16 mouse cellular contexts compared by ENCODE assay signal in genomic region chr11:98730727-98731126, GRCm38 (mm10). TPM values are rescaled to one million over a fixed set of nuclear protein-coding genes. Genes with fewer than 3 reads are reported as not detected.
A peak's percentile ranks its signal among the peaks of the same experiment; 100 is the strongest.
DNase-seq lines count a peak whose midpoint lies in the region; ATAC-seq and TF ChIP-seq lines count a peak whose summit lies in the region.
"Had no signal": no experiment of that assay in that cellular context is flagged by ENCODE, and none has a peak within 500 bp of the region (broad histone marks: within the 10 kb centered on the region; RNA-seq: fewer than 3 reads in every experiment).

No protein-coding gene starts in this region.

- H3K36me3 ChIP-seq in embryonic facial prominence, embryonic 12.5 days, result peaks cover 21% of the 10 kb centered on the region; the same call in 1 of the 2 replicates
- H3K36me3 ChIP-seq in embryonic facial prominence, embryonic 10.5 days (replicated peaks), result peaks cover 22% of the 10 kb centered on the region
- H3K36me3 ChIP-seq in hindbrain, postnatal 0 days (ENCODE audit: insufficient read depth, low read length), result peaks cover 16% of the 10 kb centered on the region
- peaks cover 18% of the 10 kb centered on the region for H3K36me3 ChIP-seq in hindbrain, embryonic 14.5 days (replicated peaks; ENCODE audit: control insufficient read depth, insufficient read depth)
- peaks cover 9% of the 10 kb centered on the region for H3K36me3 ChIP-seq in midbrain, embryonic 14.5 days (ENCODE audit: control insufficient read depth, insufficient read depth, low read length)
- peaks cover 23% of the 10 kb centered on the region for H3K36me3 ChIP-seq in midbrain, embryonic 10.5 days
- H3K36me3 ChIP-seq in thymus, adult 2 months (ENCODE audit: control insufficient read depth, insufficient read depth, low read length), result 0 out of 2 replicates have a peak, but pooled peaks cover 5% of the 10 kb centered on the region

- TF ChIP-seq POLR2A in thymus, adult 2 months (IDR thresholded peaks at IDR 0.05; ENCODE audit: control insufficient read depth, extremely low read depth, insufficient read depth, low read length, poor library complexity), result no peak

- no peak overlapping the region for H3K4me2 ChIP-seq in embryonic facial prominence, embryonic 12.5 days (replicated peaks)
- H3K4me2 ChIP-seq in hindbrain, postnatal 0 days (ENCODE audit: low read depth, low read length), result no peak overlapping the region
- H3K4me2 ChIP-seq in hindbrain, embryonic 14.5 days (replicated peaks), result no peak overlapping the region
- no peak overlapping the region for H3K4me2 ChIP-seq in midbrain, embryonic 14.5 days (ENCODE audit: low read length)
- H3K4me2 ChIP-seq: liver, embryonic 12.5 days had no signal

- no peaks in the 10 kb centered on the region for H3K27me3 ChIP-seq in embryonic facial prominence, embryonic 12.5 days
- H3K27me3 ChIP-seq in embryonic facial prominence, embryonic 10.5 days (replicated peaks; ENCODE audit: low read depth, poor library complexity, severe bottlenecking), result no peaks in the 10 kb centered on the region
- H3K27me3 ChIP-seq in hindbrain, postnatal 0 days (ENCODE audit: insufficient read depth, low read length), result no peaks in the 10 kb centered on the region
- no peaks in the 10 kb centered on the region for H3K27me3 ChIP-seq in hindbrain, embryonic 14.5 days (ENCODE audit: control insufficient read depth, insufficient read depth, low read length)
- no peaks in the 10 kb centered on the region for H3K27me3 ChIP-seq in midbrain, embryonic 14.5 days (ENCODE audit: control insufficient read depth, insufficient read depth, low read length)
- no peaks in the 10 kb centered on the region for H3K27me3 ChIP-seq in midbrain, embryonic 10.5 days (ENCODE audit: low read depth, poor library complexity, severe bottlenecking)
- no peaks in the 10 kb centered on the region for H3K27me3 ChIP-seq in thymus, adult 2 months (ENCODE audit: control insufficient read depth, insufficient read depth, low read length)

- 0 out of 2 replicates have a peak overlapping the region, but pooled peaks have one; percentile 23 for H3K27ac ChIP-seq in embryonic facial prominence, embryonic 12.5 days
- H3K27ac ChIP-seq in embryonic facial prominence, embryonic 10.5 days (replicated peaks), result no peak overlapping the region
- peak overlapping the region; percentile 22; the same call in 1 of the 2 replicates for H3K27ac ChIP-seq in hindbrain, postnatal 0 days
- H3K27ac ChIP-seq in hindbrain, embryonic 14.5 days, result no peak overlapping the region
- H3K27ac ChIP-seq in midbrain, embryonic 14.5 days (replicated peaks; ENCODE audit: low read depth, low read length), result peak overlapping the region; percentile 6
- H3K27ac ChIP-seq in midbrain, embryonic 10.5 days (replicated peaks), result no peak overlapping the region
- H3K27ac ChIP-seq in thymus, adult 2 months (ENCODE audit: control insufficient read depth, insufficient read depth, low read length), result no peak overlapping the region
- H3K27ac ChIP-seq: liver, embryonic 12.5 days had no signal

- no peak for DNase-seq in embryonic facial prominence, embryonic 10.5 days (ENCODE audit: low spot score)
- no peak for DNase-seq in hindbrain, postnatal 0 days (ENCODE audit: low spot score)
- no peak for DNase-seq in hindbrain, embryonic 14.5 days (ENCODE audit: low spot score)
- no peak for DNase-seq in midbrain, embryonic 14.5 days
- DNase-seq in midbrain, embryonic 10.5 days (ENCODE audit: low spot score), result no peak
- no peak for DNase-seq in urinary bladder, postnatal 10 days (ENCODE audit: low spot score)
- no peak for DNase-seq in thymus, adult 2 months
- DNase-seq: kidney, adult 11 months; spleen, adult 18-20 months had no signal

- ATAC-seq in embryonic facial prominence, embryonic 12.5 days (ENCODE audit: insufficient number of reproducible peaks, insufficient read depth, low FRiP score, low TSS enrichment), result no peak
- ATAC-seq in hindbrain, postnatal 0 days, result 0 out of 2 replicates have a peak, but pooled peaks have one; percentile 20
- ATAC-seq in hindbrain, embryonic 14.5 days (ENCODE audit: low FRiP score), result no peak
- ATAC-seq in midbrain, embryonic 14.5 days (ENCODE audit: low FRiP score, low TSS enrichment), result no peak
- ATAC-seq: liver, embryonic 12.5 days had no signal

- H3K9ac ChIP-seq in embryonic facial prominence, embryonic 12.5 days, result no peak overlapping the region
- H3K9ac ChIP-seq in hindbrain, postnatal 0 days (replicated peaks; ENCODE audit: low read length), result no peak overlapping the region
- no peak overlapping the region for H3K9ac ChIP-seq in hindbrain, embryonic 14.5 days
- H3K9ac ChIP-seq in midbrain, embryonic 14.5 days (replicated peaks; ENCODE audit: low read length), result no peak overlapping the region
- H3K9ac ChIP-seq: liver, embryonic 12.5 days had no signal

- H3K4me3 ChIP-seq in embryonic facial prominence, embryonic 12.5 days, result no peak overlapping the region
- H3K4me3 ChIP-seq in embryonic facial prominence, embryonic 10.5 days, result no peak overlapping the region
- no peak overlapping the region for H3K4me3 ChIP-seq in hindbrain, postnatal 0 days (ENCODE audit: low read length)
- H3K4me3 ChIP-seq in hindbrain, embryonic 14.5 days (replicated peaks; ENCODE audit: low read length), result no peak overlapping the region
- no peak overlapping the region for H3K4me3 ChIP-seq in midbrain, embryonic 14.5 days (replicated peaks; ENCODE audit: low read depth, low read length)
- no peak overlapping the region for H3K4me3 ChIP-seq in midbrain, embryonic 10.5 days
- H3K4me3 ChIP-seq in thymus, adult 2 months (ENCODE audit: control insufficient read depth, insufficient read depth, low read length), result no peak overlapping the region
- H3K4me3 ChIP-seq: liver, embryonic 12.5 days had no signal

- peaks cover 6% of the 10 kb centered on the region; the same call in 1 of the 2 replicates for H3K4me1 ChIP-seq in embryonic facial prominence, embryonic 12.5 days
- H3K4me1 ChIP-seq in embryonic facial prominence, embryonic 10.5 days, result peaks cover 11% of the 10 kb centered on the region
- peaks cover 4% of the 10 kb centered on the region for H3K4me1 ChIP-seq in hindbrain, postnatal 0 days (ENCODE audit: insufficient read depth, low read length)
- H3K4me1 ChIP-seq in hindbrain, embryonic 14.5 days (replicated peaks; ENCODE audit: control insufficient read depth, insufficient read depth, low read length), result peaks cover 8% of the 10 kb centered on the region
- 0 out of 2 replicates have a peak, but pooled peaks cover 11% of the 10 kb centered on the region for H3K4me1 ChIP-seq in midbrain, embryonic 14.5 days (ENCODE audit: control insufficient read depth, insufficient read depth, low read length)
- H3K4me1 ChIP-seq in midbrain, embryonic 10.5 days, result peaks cover 10% of the 10 kb centered on the region
- peaks cover 5% of the 10 kb centered on the region for H3K4me1 ChIP-seq in thymus, adult 2 months (replicated peaks; ENCODE audit: control insufficient read depth, insufficient read depth, low read length)

- H3K9me3 ChIP-seq in embryonic facial prominence, embryonic 12.5 days, result no peaks in the 10 kb centered on the region
- peaks cover 10% of the 10 kb centered on the region; the same call in 1 of the 2 replicates for H3K9me3 ChIP-seq in embryonic facial prominence, embryonic 10.5 days
- no peaks in the 10 kb centered on the region for H3K9me3 ChIP-seq in hindbrain, postnatal 0 days (ENCODE audit: low read length)
- no peaks in the 10 kb centered on the region for H3K9me3 ChIP-seq in hindbrain, embryonic 14.5 days (ENCODE audit: control insufficient read depth, low read length)
- H3K9me3 ChIP-seq in midbrain, embryonic 14.5 days (ENCODE audit: control insufficient read depth, low read length), result no peaks in the 10 kb centered on the region
- H3K9me3 ChIP-seq in midbrain, embryonic 10.5 days (replicated peaks), result peaks cover 6% of the 10 kb centered on the region; the same call in 1 of the 2 replicates

- 66% methylated on average over 4 of the region's 4 CpGs for WGBS in embryonic facial prominence, embryonic 12.5 days
- WGBS in embryonic facial prominence, embryonic 10.5 days, result 67% methylated on average over 4 of the region's 4 CpGs
- 51% methylated on average over 4 of the region's 4 CpGs for WGBS in hindbrain, postnatal 0 days
- 60% methylated on average over 4 of the region's 4 CpGs for WGBS in hindbrain, embryonic 14.5 days
- WGBS in midbrain, embryonic 14.5 days, result 66% methylated on average over 4 of the region's 4 CpGs
- WGBS in midbrain, embryonic 10.5 days, result 79% methylated on average over 4 of the region's 4 CpGs
- WGBS in thymus, adult 2 months, result 87% methylated on average over 4 of the region's 4 CpGs

- no peak for TF ChIP-seq CTCF in hindbrain, postnatal 0 days (IDR thresholded peaks at IDR 0.05; ENCODE audit: low read depth)
- TF ChIP-seq CTCF in thymus, adult 2 months (IDR thresholded peaks at IDR 0.05; ENCODE audit: borderline replicate concordance, control insufficient read depth, extremely low read depth, insufficient read depth, low read length, poor library complexity), result no peak

RNA-seq across cellular contexts. Expression of gene Med24, which starts 1.5 kb away (rescaled TPM):
- 70.4 and 73.6 TPM in 2 replicates for polyA plus RNA-seq in embryonic facial prominence, embryonic 12.5 days (2016; fragmentation: Nextera tagmentation; extraction: Ambion mirVana)
- polyA plus RNA-seq in embryonic facial prominence, embryonic 10.5 days (2016; fragmentation: Nextera tagmentation; extraction: Ambion mirVana), result 73.9 and 78.1 TPM in 2 replicates
- total RNA-seq in hindbrain, postnatal 0 days (2014; rRNA removed), result 63.2 and 88.6 TPM in 2 replicates
- polyA plus RNA-seq in hindbrain, postnatal 0 days (2015; fragmentation: Nextera tagmentation; extraction: Ambion mirVana), result 47.1 and 48.3 TPM in 2 replicates
- polyA plus RNA-seq in hindbrain, embryonic 14.5 days (2014; fragmentation: Nextera tagmentation; extraction: Ambion mirVana), result 58.4 and 62.7 TPM in 2 replicates
- 65.7 and 81.1 TPM in 2 replicates for polyA plus RNA-seq in midbrain, embryonic 14.5 days (2014; fragmentation: Nextera tagmentation; extraction: Ambion mirVana)
- polyA plus RNA-seq in midbrain, embryonic 10.5 days (2016; fragmentation: Nextera tagmentation; extraction: Ambion mirVana), result 74.1 and 82.2 TPM in 2 replicates
- polyA plus RNA-seq in thymus, adult 2 months (2012; rRNA removed), result 179 and 196 TPM in 2 replicates

RNA-seq across cellular contexts. Expression of gene Thra, which starts 9.7 kb away (rescaled TPM):
- polyA plus RNA-seq in embryonic facial prominence, embryonic 12.5 days (2016; fragmentation: Nextera tagmentation; extraction: Ambion mirVana), result 29.1 and 34.3 TPM in 2 replicates
- polyA plus RNA-seq in embryonic facial prominence, embryonic 10.5 days (2016; fragmentation: Nextera tagmentation; extraction: Ambion mirVana), result 8.8 and 9.1 TPM in 2 replicates
- 725 and 812 TPM in 2 replicates for total RNA-seq in hindbrain, postnatal 0 days (2014; rRNA removed)
- polyA plus RNA-seq in hindbrain, postnatal 0 days (2015; fragmentation: Nextera tagmentation; extraction: Ambion mirVana), result 160 TPM in 2 replicates
- polyA plus RNA-seq in hindbrain, embryonic 14.5 days (2014; fragmentation: Nextera tagmentation; extraction: Ambion mirVana), result 165 and 181 TPM in 2 replicates
- 175 and 194 TPM in 2 replicates for polyA plus RNA-seq in midbrain, embryonic 14.5 days (2014; fragmentation: Nextera tagmentation; extraction: Ambion mirVana)
- polyA plus RNA-seq in midbrain, embryonic 10.5 days (2016; fragmentation: Nextera tagmentation; extraction: Ambion mirVana), result 9.5 and 15.6 TPM in 2 replicates
- 36.8 and 41.5 TPM in 2 replicates for polyA plus RNA-seq in thymus, adult 2 months (2012; rRNA removed)

RNA-seq across cellular contexts. Expression of gene Csf3, which starts 29.7 kb away (rescaled TPM):
- polyA plus RNA-seq in embryonic facial prominence, embryonic 12.5 days (2016; fragmentation: Nextera tagmentation; extraction: Ambion mirVana), result not detected in 2 replicates
- polyA plus RNA-seq in embryonic facial prominence, embryonic 10.5 days (2016; fragmentation: Nextera tagmentation; extraction: Ambion mirVana), result not detected in 2 replicates
- not detected in 2 replicates for total RNA-seq in hindbrain, postnatal 0 days (2014; rRNA removed)
- not detected in 2 replicates for polyA plus RNA-seq in hindbrain, postnatal 0 days (2015; fragmentation: Nextera tagmentation; extraction: Ambion mirVana)
- polyA plus RNA-seq in hindbrain, embryonic 14.5 days (2014; fragmentation: Nextera tagmentation; extraction: Ambion mirVana), result not detected in 2 replicates
- polyA plus RNA-seq in midbrain, embryonic 14.5 days (2014; fragmentation: Nextera tagmentation; extraction: Ambion mirVana), result not detected in 2 replicates
- not detected in 2 replicates for polyA plus RNA-seq in midbrain, embryonic 10.5 days (2016; fragmentation: Nextera tagmentation; extraction: Ambion mirVana)
- 0.14 and 0.22 TPM in 2 replicates for polyA plus RNA-seq in thymus, adult 2 months (2012; rRNA removed)
- total RNA-seq: adrenal gland, postnatal 25 days; gastrocnemius, postnatal 4 days; layer of hippocampus, adult 18-20 months; left cerebral cortex, postnatal 14 days had no signal
- polyA plus RNA-seq: heart, embryonic 16.5 days; liver, embryonic 12.5 days had no signal

RNA-seq across cellular contexts. Expression of gene Nr1d1, which starts 44.4 kb away (rescaled TPM):
- 1.6 and 1.7 TPM in 2 replicates for polyA plus RNA-seq in embryonic facial prominence, embryonic 12.5 days (2016; fragmentation: Nextera tagmentation; extraction: Ambion mirVana)
- 1.1 and 1.8 TPM in 2 replicates for polyA plus RNA-seq in embryonic facial prominence, embryonic 10.5 days (2016; fragmentation: Nextera tagmentation; extraction: Ambion mirVana)
- 7.5 and 8.6 TPM in 2 replicates for total RNA-seq in hindbrain, postnatal 0 days (2014; rRNA removed)
- 10.2 and 13.5 TPM in 2 replicates for polyA plus RNA-seq in hindbrain, postnatal 0 days (2015; fragmentation: Nextera tagmentation; extraction: Ambion mirVana)
- 3.4 and 4.1 TPM in 2 replicates for polyA plus RNA-seq in hindbrain, embryonic 14.5 days (2014; fragmentation: Nextera tagmentation; extraction: Ambion mirVana)
- polyA plus RNA-seq in midbrain, embryonic 14.5 days (2014; fragmentation: Nextera tagmentation; extraction: Ambion mirVana), result 3.0 TPM in 2 replicates
- polyA plus RNA-seq in midbrain, embryonic 10.5 days (2016; fragmentation: Nextera tagmentation; extraction: Ambion mirVana), result 1.4 TPM in 2 replicates
- polyA plus RNA-seq in thymus, adult 2 months (2012; rRNA removed), result 34.4 and 37.7 TPM in 2 replicates

RNA-seq across cellular contexts. Expression of gene Psmd3, which starts 48.4 kb away (rescaled TPM):
- 246 and 248 TPM in 2 replicates for polyA plus RNA-seq in embryonic facial prominence, embryonic 12.5 days (2016; fragmentation: Nextera tagmentation; extraction: Ambion mirVana)
- polyA plus RNA-seq in embryonic facial prominence, embryonic 10.5 days (2016; fragmentation: Nextera tagmentation; extraction: Ambion mirVana), result 249 and 262 TPM in 2 replicates
- total RNA-seq in hindbrain, postnatal 0 days (2014; rRNA removed), result 131 and 143 TPM in 2 replicates
- polyA plus RNA-seq in hindbrain, postnatal 0 days (2015; fragmentation: Nextera tagmentation; extraction: Ambion mirVana), result 185 and 190 TPM in 2 replicates
- 130 and 141 TPM in 2 replicates for polyA plus RNA-seq in hindbrain, embryonic 14.5 days (2014; fragmentation: Nextera tagmentation; extraction: Ambion mirVana)
- polyA plus RNA-seq in midbrain, embryonic 14.5 days (2014; fragmentation: Nextera tagmentation; extraction: Ambion mirVana), result 135 and 164 TPM in 2 replicates
- polyA plus RNA-seq in midbrain, embryonic 10.5 days (2016; fragmentation: Nextera tagmentation; extraction: Ambion mirVana), result 246 and 258 TPM in 2 replicates
- 293 and 303 TPM in 2 replicates for polyA plus RNA-seq in thymus, adult 2 months (2012; rRNA removed)

Comparison
In these comparisons a context has a peak if more than half of its experiments do, and no peak if none do; other contexts are left out.
1. H3K27ac ChIP-seq: peak in embryonic facial prominence, embryonic 12.5 days (single experiment), hindbrain, postnatal 0 days (single experiment) and midbrain, embryonic 14.5 days (single experiment); none in embryonic facial prominence, embryonic 10.5 days (single experiment), hindbrain, embryonic 14.5 days (single experiment), midbrain, embryonic 10.5 days (single experiment) and thymus, adult 2 months (single experiment).